Mouse (Mus musculus): ENCODE measurements around the gene 1700017D01Rik. TPM values are rescaled to one million over a fixed set of nuclear protein-coding genes. Genes with fewer than 3 reads are reported as not detected.
A peak's percentile ranks its signal among the peaks of the same experiment; 100 is the strongest.
"Not testable (repeated sequence)": the region's sequence is repeated elsewhere in the genome, so short reads cannot be mapped to it uniquely, and the experiment has no call there.

Gene 1700017D01Rik
- not detected in 2 replicates for polyA plus RNA-seq (2011; ENCODE audit: insufficient read depth, insufficient read length, low read depth, missing spikeins)

- H3K4me3 ChIP-seq (ENCODE audit: low read depth, low read length); H3K4me1 ChIP-seq (ENCODE audit: control insufficient read depth, insufficient read depth, low read length); H3K36me3 ChIP-seq (ENCODE audit: control insufficient read depth, insufficient read depth, low read length, poor library complexity, severe bottlenecking); H3K27me3 ChIP-seq (ENCODE audit: control insufficient read depth, insufficient read depth, low read length, poor library complexity, severe bottlenecking); H3K9ac ChIP-seq (ENCODE audit: low read depth, poor library complexity, severe bottlenecking); H3K27ac ChIP-seq (ENCODE audit: insufficient read depth, low read length); H3K9me3 ChIP-seq (replicated peaks; ENCODE audit: control insufficient read depth, insufficient read depth, low read length, poor library complexity, severe bottlenecking): not testable (repeated sequence)
These were observed at the start of gene 1700017D01Rik for GRCm38 (mm10) chr19:11130776-11131175. Gene 1700017D01Rik (minus strand): TSS chr19:11130876.

GRCm38 (mm10) chr19:11177464-11177863 lies 46.8 kb upstream of the 1700017D01Rik start:
- no peak overlapping the region for H3K4me3 ChIP-seq (ENCODE audit: low read depth, low read length)
- H3K27me3 ChIP-seq (ENCODE audit: control insufficient read depth, insufficient read depth, low read length, poor library complexity, severe bottlenecking) = no peaks in the 10 kb centered on the region
- H3K27ac ChIP-seq (ENCODE audit: insufficient read depth, low read length) = no peak overlapping the region
- no peak for TF ChIP-seq POLR2A (IDR thresholded peaks at IDR 0.05; ENCODE audit: insufficient read depth, low read length)
- no peak for TF ChIP-seq EP300 (IDR thresholded peaks at IDR 0.05; ENCODE audit: insufficient read depth, low read depth, low read length)
- no peak for TF ChIP-seq CTCF (IDR thresholded peaks at IDR 0.05; ENCODE audit: low read depth, low read length)
- no peaks in the 10 kb centered on the region for H3K9me3 ChIP-seq (replicated peaks; ENCODE audit: control insufficient read depth, insufficient read depth, low read length, poor library complexity, severe bottlenecking)
- no peaks in the 10 kb centered on the region for H3K36me3 ChIP-seq (ENCODE audit: control insufficient read depth, insufficient read depth, low read length, poor library complexity, severe bottlenecking)
- no peaks in the 10 kb centered on the region for H3K4me1 ChIP-seq (ENCODE audit: control insufficient read depth, insufficient read depth, low read length)
- no peak overlapping the region for H3K9ac ChIP-seq (ENCODE audit: low read depth, poor library complexity, severe bottlenecking)

DNA sequence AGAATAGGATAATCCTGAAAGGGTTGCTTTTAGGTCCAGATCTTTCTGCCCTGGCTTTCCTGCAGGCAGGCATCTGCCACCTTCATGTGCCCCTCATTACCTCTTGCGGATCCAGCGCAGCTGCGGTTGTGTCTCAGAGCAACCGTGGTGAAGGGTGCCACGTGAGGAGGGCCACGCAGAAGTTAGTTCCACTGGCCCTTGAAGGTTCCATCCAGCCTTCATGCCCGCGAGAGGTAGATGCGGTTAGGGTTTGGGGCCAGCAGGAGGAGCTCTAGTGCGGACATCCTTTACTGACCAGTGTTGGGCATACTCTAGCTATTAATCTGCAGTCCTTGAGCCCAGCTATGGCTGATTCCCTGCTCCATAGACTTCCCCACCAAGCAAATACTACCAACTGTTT lies 34.5 kb upstream of the 1700017D01Rik start, which contains the start of gene 1700025F22Rik:
Gene 1700025F22Rik (minus strand): TSS at position 149 of the 400 bp plus-strand sequence.
- no peaks in the 10 kb centered on the region for H3K27me3 ChIP-seq (ENCODE audit: control insufficient read depth, insufficient read depth, low read length, poor library complexity, severe bottlenecking)
- no peak within 1 kb of the TSS for H3K4me3 ChIP-seq (ENCODE audit: low read depth, low read length)
- no peaks in the 10 kb centered on the region for H3K36me3 ChIP-seq (ENCODE audit: control insufficient read depth, insufficient read depth, low read length, poor library complexity, severe bottlenecking)
- H3K4me1 ChIP-seq (ENCODE audit: control insufficient read depth, insufficient read depth, low read length) = no peaks in the 10 kb centered on the region
- H3K9ac ChIP-seq (ENCODE audit: low read depth, poor library complexity, severe bottlenecking) = no peak within 1 kb of the TSS
- H3K27ac ChIP-seq (ENCODE audit: insufficient read depth, low read length) = no peak within 1 kb of the TSS
- TF ChIP-seq CTCF (IDR thresholded peaks at IDR 0.05; ENCODE audit: low read depth, low read length) (peak; percentile 68), EP300 (IDR thresholded peaks at IDR 0.05; ENCODE audit: insufficient read depth, low read depth, low read length) (no peak)
- H3K9me3 ChIP-seq (replicated peaks; ENCODE audit: control insufficient read depth, insufficient read depth, low read length, poor library complexity, severe bottlenecking) = no peaks in the 10 kb centered on the region

DNA sequence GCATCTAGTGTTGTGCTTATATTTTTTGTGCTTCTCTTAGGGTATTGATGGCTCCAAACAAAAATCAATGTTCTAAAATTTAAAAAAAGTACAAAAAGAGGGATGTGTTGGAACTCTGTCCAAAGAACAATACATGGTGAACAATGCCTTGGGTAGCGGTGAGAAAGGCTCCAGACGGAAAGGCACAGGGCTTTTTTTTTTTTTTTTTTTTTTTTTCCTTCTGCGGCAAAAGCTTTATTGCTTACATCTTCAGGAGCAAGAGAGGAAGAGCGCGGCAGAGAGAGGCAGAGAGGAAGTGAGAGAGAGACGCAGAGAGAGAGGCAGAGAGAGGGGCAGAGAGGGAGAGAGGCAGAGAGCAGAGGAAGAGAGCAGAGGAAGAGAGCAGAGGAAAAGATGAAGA lies 27.2 kb upstream of the 1700017D01Rik start:
- not testable (repeated sequence) for H3K4me3 ChIP-seq (ENCODE audit: low read depth, low read length); H3K27ac ChIP-seq (ENCODE audit: insufficient read depth, low read length); H3K36me3 ChIP-seq (ENCODE audit: control insufficient read depth, insufficient read depth, low read length, poor library complexity, severe bottlenecking); H3K9me3 ChIP-seq (replicated peaks; ENCODE audit: control insufficient read depth, insufficient read depth, low read length, poor library complexity, severe bottlenecking); H3K27me3 ChIP-seq (ENCODE audit: control insufficient read depth, insufficient read depth, low read length, poor library complexity, severe bottlenecking); H3K4me1 ChIP-seq (ENCODE audit: control insufficient read depth, insufficient read depth, low read length); H3K9ac ChIP-seq (ENCODE audit: low read depth, poor library complexity, severe bottlenecking)

GRCm38 (mm10) chr19:11135336-11135735 lies 4.7 kb upstream of the 1700017D01Rik start:
- no peaks in the 10 kb centered on the region for H3K27me3 ChIP-seq (ENCODE audit: control insufficient read depth, insufficient read depth, low read length, poor library complexity, severe bottlenecking)
- H3K27ac ChIP-seq (ENCODE audit: insufficient read depth, low read length) = no peak overlapping the region

GRCm38 (mm10) chr19:11134852-11135251 lies 4.2 kb upstream of the 1700017D01Rik start:
- Histone ChIP-seq H3K27ac (ENCODE audit: insufficient read depth, low read length) (no peak overlapping the region), H3K9ac (ENCODE audit: low read depth, poor library complexity, severe bottlenecking) (no peak overlapping the region), H3K9me3 (replicated peaks; ENCODE audit: control insufficient read depth, insufficient read depth, low read length, poor library complexity, severe bottlenecking) (no peaks in the 10 kb centered on the region), H3K4me1 (ENCODE audit: control insufficient read depth, insufficient read depth, low read length) (no peaks in the 10 kb centered on the region), H3K36me3 (ENCODE audit: control insufficient read depth, insufficient read depth, low read length, poor library complexity, severe bottlenecking) (no peaks in the 10 kb centered on the region), H3K4me3 (ENCODE audit: low read depth, low read length) (no peak overlapping the region), H3K27me3 (ENCODE audit: control insufficient read depth, insufficient read depth, low read length, poor library complexity, severe bottlenecking) (no peaks in the 10 kb centered on the region)
- no peak for TF ChIP-seq EP300 (IDR thresholded peaks at IDR 0.05; ENCODE audit: insufficient read depth, low read depth, low read length)
- TF ChIP-seq POLR2A (IDR thresholded peaks at IDR 0.05; ENCODE audit: insufficient read depth, low read length) = no peak
- TF ChIP-seq CTCF (IDR thresholded peaks at IDR 0.05; ENCODE audit: low read depth, low read length) = no peak

More at GRCm38 (mm10) chr19:11135336-11135735, 4.7 kb upstream of the 1700017D01Rik start:
- Histone ChIP-seq H3K9me3 (replicated peaks; ENCODE audit: control insufficient read depth, insufficient read depth, low read length, poor library complexity, severe bottlenecking) (no peaks in the 10 kb centered on the region), H3K9ac (ENCODE audit: low read depth, poor library complexity, severe bottlenecking) (no peak overlapping the region), H3K4me1 (ENCODE audit: control insufficient read depth, insufficient read depth, low read length) (no peaks in the 10 kb centered on the region), H3K36me3 (ENCODE audit: control insufficient read depth, insufficient read depth, low read length, poor library complexity, severe bottlenecking) (no peaks in the 10 kb centered on the region), H3K4me3 (ENCODE audit: low read depth, low read length) (no peak overlapping the region)
- no peak for TF ChIP-seq POLR2A (IDR thresholded peaks at IDR 0.05; ENCODE audit: insufficient read depth, low read length)
- TF ChIP-seq CTCF (IDR thresholded peaks at IDR 0.05; ENCODE audit: low read depth, low read length) = no peak
- TF ChIP-seq EP300 (IDR thresholded peaks at IDR 0.05; ENCODE audit: insufficient read depth, low read depth, low read length) = no peak
